Mouse (Mus musculus) neural tube, embryonic 13.5 days (tissue): ENCODE results near the gene Tff3. TPM values are rescaled to one million over a fixed set of nuclear protein-coding genes. Genes with fewer than 3 reads are reported as not detected.

Experiments used
- ATAC-seq: fragments of 200-750 bp; cut with Nextera tagmentation; 2 replicates; pipeline ENCODE4 v1.8.0; 2017; ENCODE audit warnings: low read depth, mild to moderate bottlenecking, moderate TSS enrichment, moderate library complexity
- H3K27ac ChIP-seq: fragments of 300-500 bp; sonication (generic); replicated peaks from 2 replicates; pipeline ENCODE4 v1.5.1; 2015; ENCODE audit warnings: moderate library complexity, mild to moderate bottlenecking, inconsistent platforms
- H3K27me3 ChIP-seq: fragments of 300-500 bp; sonication (generic); 2 replicates; pipeline ENCODE4 v1.6.1; 2015; ENCODE audit warnings: mild to moderate bottlenecking, inconsistent platforms
- H3K36me3 ChIP-seq: fragments of 300-500 bp; sonication (generic); 2 replicates; pipeline ENCODE4 v1.6.1; 2015; ENCODE audit warnings: mild to moderate bottlenecking, inconsistent platforms
- H3K4me1 ChIP-seq: fragments of 300-500 bp; sonication (generic); replicated peaks from 2 replicates; pipeline ENCODE4 v1.6.1; 2015; ENCODE audit warnings: inconsistent platforms
- H3K4me2 ChIP-seq: fragments of 300-500 bp; sonication (generic); 2 replicates; pipeline ENCODE4 v1.6.1; 2015; ENCODE audit warnings: inconsistent platforms, mild to moderate bottlenecking, moderate library complexity
- H3K4me3 ChIP-seq: fragments of 300-500 bp; sonication (generic); 2 replicates; pipeline ENCODE4 v1.5.1; 2015; ENCODE audit warnings: mild to moderate bottlenecking, inconsistent platforms
- H3K9ac ChIP-seq: fragments of 300-500 bp; sonication (generic); 2 replicates; pipeline ENCODE4 v1.6.1; 2015; ENCODE audit warnings: moderate library complexity, mild to moderate bottlenecking, inconsistent platforms
- H3K9me3 ChIP-seq: fragments of 300-500 bp; sonication (generic); 2 replicates; pipeline ENCODE4 v1.6.1; 2016; ENCODE audit warnings: inconsistent platforms
- WGBS: fragments of 180-500 bp; shearing (Covaris S2); methylation state at CpG from one replicate; pipeline ENCODE4 v1.1.7; 2015; 5-methylcytosine and 5-hydroxymethylcytosine counted together
- polyA plus RNA-seq: library from polyadenylated mRNA; unstranded; fragments of >200 nt; fragmentation: Nextera tagmentation; extraction: Ambion mirVana; gene quantifications from 2 replicates; pipeline ENCODE4 v1.2.1, GENCODE M21; 2015

The Tff3 gene
- polyA plus RNA-seq, 1 experiment from 2014 or later, result 2.8 TPM

GRCm38 (mm10) chr17:31119429-31119828 is 10.0 kb downstream of the Tff3 start:
- 6% methylated on average over 7 of the region's 7 CpGs for WGBS
- peaks cover 12% of the 10 kb centered on the region for H3K36me3 ChIP-seq
- ATAC-seq, result peak; percentile 66; the same call in 1 of the 2 replicates

GRCm38 (mm10) chr17:31117946-31118345 is 11.5 kb downstream of the Tff3 start:
- no peak for ATAC-seq
- no peak overlapping the region for H3K27ac ChIP-seq
- 89% methylated on average over 5 of the region's 5 CpGs for WGBS

More at GRCm38 (mm10) chr17:31119429-31119828, 10.0 kb downstream of the Tff3 start:
- Histone ChIP-seq H3K27me3 (no peaks in the 10 kb centered on the region), H3K4me1 (no peaks in the 10 kb centered on the region), H3K9me3 (peaks cover 4% of the 10 kb centered on the region; the same call in 1 of the 2 replicates), H3K4me3 (no peak overlapping the region), H3K9ac (no peak overlapping the region), H3K27ac (no peak overlapping the region), H3K4me2 (no peak overlapping the region)

DNA sequence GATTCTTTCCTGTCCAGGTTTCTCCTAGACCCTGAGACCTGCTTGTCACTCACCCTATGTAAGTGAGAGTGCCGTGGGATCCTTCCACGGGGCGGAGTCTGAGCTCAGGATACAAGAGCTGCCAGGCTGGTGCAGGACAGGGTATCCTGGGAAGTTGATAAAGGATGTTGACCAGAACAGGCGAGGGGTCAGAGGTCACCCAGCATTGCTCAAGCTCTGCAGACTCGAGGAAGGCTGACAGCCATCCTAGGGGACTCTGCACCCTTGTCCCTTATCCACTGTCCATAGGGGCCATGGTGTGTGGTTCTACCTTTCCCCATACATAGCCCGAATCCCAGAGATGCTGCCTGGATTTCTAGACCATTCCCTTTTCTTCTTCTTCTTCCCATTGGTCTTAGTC is 13.4 kb downstream of the Tff3 start:
- Histone ChIP-seq H3K27me3 (no peaks in the 10 kb centered on the region), H3K9ac (no peak overlapping the region), H3K36me3 (peaks cover 41% of the 10 kb centered on the region), H3K9me3 (no peaks in the 10 kb centered on the region), H3K4me1 (peaks cover 8% of the 10 kb centered on the region), H3K27ac (no peak overlapping the region), H3K4me2 (no peak overlapping the region), H3K4me3 (no peak overlapping the region)
- 77% methylated on average over 6 of the region's 6 CpGs for WGBS
- no peak for ATAC-seq

More at GRCm38 (mm10) chr17:31117946-31118345, 11.5 kb downstream of the Tff3 start:
- no peak overlapping the region for H3K4me2 ChIP-seq
- peaks cover 23% of the 10 kb centered on the region for H3K36me3 ChIP-seq
- H3K4me1 ChIP-seq, result peaks cover 5% of the 10 kb centered on the region
- no peaks in the 10 kb centered on the region for H3K27me3 ChIP-seq
- no peak overlapping the region for H3K4me3 ChIP-seq
- H3K9me3 ChIP-seq, result no peaks in the 10 kb centered on the region
- no peak overlapping the region for H3K9ac ChIP-seq

DNA sequence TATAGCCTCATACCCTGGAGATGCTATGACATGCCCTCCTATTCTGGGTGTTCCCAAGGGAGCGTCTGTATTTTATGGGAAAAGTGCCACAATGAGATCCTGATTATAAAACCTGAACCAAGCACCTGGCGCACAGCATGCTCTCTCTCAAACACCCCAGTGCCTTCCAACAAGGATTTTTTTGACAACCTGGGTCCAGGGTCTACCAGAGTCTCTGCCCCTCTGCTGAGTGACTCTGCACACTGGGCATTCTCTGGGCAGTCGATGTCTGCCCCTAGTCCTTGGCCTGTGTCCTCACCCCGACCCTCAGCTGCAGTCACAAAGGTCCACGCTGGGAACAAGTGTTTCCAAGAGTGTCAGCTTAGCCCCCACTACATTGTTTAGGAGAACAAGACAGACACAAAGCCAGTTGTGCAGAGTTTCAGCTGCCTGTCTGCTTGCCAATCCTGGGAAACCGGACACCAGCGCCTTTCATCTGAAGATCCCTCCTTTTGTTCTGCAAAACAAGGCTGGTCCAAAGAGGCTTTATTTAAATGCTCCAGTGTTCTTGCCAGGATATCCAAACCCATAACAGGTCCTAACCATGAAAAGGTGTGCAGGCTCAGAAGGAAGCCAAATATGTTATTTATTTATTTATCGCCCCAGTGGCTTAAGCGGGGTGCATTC is 16.1 kb downstream of the Tff3 start:
- 33% methylated on average over 9 of the region's 9 CpGs for WGBS
- Histone ChIP-seq H3K27ac (no peak overlapping the region; the same call in 1 of the 2 replicates), H3K9me3 (no peaks in the 10 kb centered on the region), H3K27me3 (no peaks in the 10 kb centered on the region), H3K9ac (no peak overlapping the region), H3K4me2 (no peak overlapping the region), H3K36me3 (peaks cover 64% of the 10 kb centered on the region), H3K4me3 (no peak overlapping the region), H3K4me1 (peaks cover 8% of the 10 kb centered on the region)
- ATAC-seq, result no peak

DNA sequence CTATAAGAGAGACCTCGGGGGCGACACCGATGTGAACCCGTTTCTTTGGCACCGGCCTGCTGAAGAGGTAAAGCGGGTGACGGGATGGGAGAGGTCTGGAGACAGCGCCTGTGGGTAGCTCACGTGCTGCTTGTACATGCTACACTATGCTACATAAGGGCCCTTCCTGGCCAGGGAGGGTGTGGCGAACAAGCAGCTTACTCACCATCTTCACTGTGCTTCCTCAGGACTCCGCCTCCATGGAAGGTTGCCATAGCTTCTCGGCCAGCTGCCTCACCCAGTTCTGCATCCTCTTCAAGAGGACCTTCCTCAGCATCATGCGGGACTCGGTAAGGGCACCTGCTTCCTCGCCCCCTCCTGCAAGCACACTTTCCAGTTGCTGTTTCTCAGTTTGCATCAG is 21.1 kb downstream of the Tff3 start:
- ATAC-seq, result no peak
- H3K27me3 ChIP-seq, result no peaks in the 10 kb centered on the region
- H3K9ac ChIP-seq, result no peak overlapping the region
- H3K4me3 ChIP-seq, result no peak overlapping the region
- H3K36me3 ChIP-seq, result peaks cover 57% of the 10 kb centered on the region
- no peak overlapping the region for H3K27ac ChIP-seq
- 92% methylated on average over 15 of the region's 15 CpGs for WGBS
- H3K4me2 ChIP-seq, result no peak overlapping the region
- H3K4me1 ChIP-seq, result peaks cover 7% of the 10 kb centered on the region
- H3K9me3 ChIP-seq, result no peaks in the 10 kb centered on the region

- no peaks in the 10 kb centered on the region for H3K4me1 ChIP-seq
- 79% methylated on average over 8 of the region's 8 CpGs for WGBS
Observed at GRCm38 (mm10) chr17:31103823-31104222, 25.6 kb downstream of the Tff3 start.

DNA sequence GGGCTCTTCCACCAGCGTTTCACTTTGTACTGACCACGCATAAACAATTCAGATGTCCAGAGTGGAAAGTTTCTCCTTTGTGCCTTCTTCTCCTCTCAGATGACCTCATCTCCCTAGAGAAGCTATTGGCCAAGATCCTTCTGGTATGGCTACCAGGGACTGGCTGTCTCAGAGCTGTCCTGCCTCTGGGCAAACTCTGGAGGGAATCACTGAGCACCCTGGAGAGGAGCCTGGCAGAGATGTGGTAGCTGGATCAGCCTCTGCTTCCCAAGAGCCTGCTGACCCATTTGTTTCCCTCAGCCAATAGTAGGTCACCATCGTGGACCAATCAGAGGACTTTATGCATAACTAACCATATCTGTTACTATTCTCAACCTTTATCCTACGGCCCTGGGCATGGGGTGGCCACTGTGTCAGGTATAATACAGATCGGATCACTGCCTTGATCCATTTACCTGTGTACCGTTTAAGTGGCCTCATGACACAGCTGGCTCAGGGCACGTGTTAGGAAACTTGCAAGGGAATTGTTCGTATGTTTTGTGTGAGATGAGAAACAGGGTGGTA is 26.4 kb downstream of the Tff3 start:
- H3K9me3 ChIP-seq, result no peaks in the 10 kb centered on the region
- no peaks in the 10 kb centered on the region for H3K27me3 ChIP-seq
- H3K36me3 ChIP-seq, result peaks cover 13% of the 10 kb centered on the region; the same call in 1 of the 2 replicates
- no peak overlapping the region for H3K27ac ChIP-seq
- no peaks in the 10 kb centered on the region for H3K4me1 ChIP-seq
- WGBS, result 91% methylated on average over 8 of the region's 8 CpGs
- ATAC-seq, result no peak
- no peak overlapping the region for H3K4me3 ChIP-seq
- H3K9ac ChIP-seq, result no peak overlapping the region
- H3K4me2 ChIP-seq, result no peak overlapping the region

More at GRCm38 (mm10) chr17:31103823-31104222, 25.6 kb downstream of the Tff3 start:
- Histone ChIP-seq H3K9me3 (no peaks in the 10 kb centered on the region), H3K9ac (no peak overlapping the region), H3K4me3 (no peak overlapping the region), H3K36me3 (peaks cover 17% of the 10 kb centered on the region), H3K27me3 (no peaks in the 10 kb centered on the region), H3K27ac (no peak overlapping the region), H3K4me2 (no peak overlapping the region)
- ATAC-seq, result no peak

GRCm38 (mm10) chr17:31098788-31099187 is 30.7 kb downstream of the Tff3 start:
- no peak for ATAC-seq
- Histone ChIP-seq H3K9ac (no peak overlapping the region), H3K4me2 (no peak overlapping the region), H3K9me3 (no peaks in the 10 kb centered on the region), H3K36me3 (peaks cover 32% of the 10 kb centered on the region), H3K27ac (no peak overlapping the region), H3K4me1 (no peaks in the 10 kb centered on the region), H3K27me3 (no peaks in the 10 kb centered on the region), H3K4me3 (no peak overlapping the region)
- 88% methylated on average over 5 of the region's 5 CpGs for WGBS

- H3K27me3 ChIP-seq, result no peaks in the 10 kb centered on the region
- peaks cover 41% of the 10 kb centered on the region for H3K36me3 ChIP-seq
- ATAC-seq, result no peak
- peaks cover 4% of the 10 kb centered on the region; the same call in 1 of the 2 replicates for H3K4me1 ChIP-seq
- H3K9ac ChIP-seq, result no peak overlapping the region
- no peak overlapping the region for H3K27ac ChIP-seq
- 95% methylated on average over 2 of the region's 2 CpGs for WGBS
- no peak overlapping the region for H3K4me3 ChIP-seq
- H3K4me2 ChIP-seq, result no peak overlapping the region
- no peaks in the 10 kb centered on the region for H3K9me3 ChIP-seq
Observed at GRCm38 (mm10) chr17:31096893-31097292, 32.6 kb downstream of the Tff3 start.

DNA sequence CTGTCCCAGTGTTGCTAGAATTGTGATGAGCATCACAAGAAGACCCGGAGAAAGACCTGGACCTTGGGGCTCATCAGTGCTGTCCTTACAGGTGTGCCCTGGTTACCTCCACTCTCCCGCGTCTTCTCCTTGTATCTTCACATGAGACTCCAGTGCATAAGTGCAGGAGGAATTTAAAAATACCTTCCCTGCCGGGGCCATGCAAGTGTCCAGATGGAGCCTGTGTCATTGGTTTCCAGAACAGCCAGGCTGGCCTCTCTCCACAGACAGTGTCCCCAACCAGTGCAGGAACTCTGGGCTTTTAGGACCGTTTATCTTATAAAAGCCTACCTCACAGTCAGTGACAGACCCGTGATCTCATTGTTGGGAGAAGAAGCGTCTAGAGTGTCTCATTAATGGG is 33.9 kb downstream of the Tff3 start:
- Histone ChIP-seq H3K4me3 (no peak overlapping the region), H3K27ac (no peak overlapping the region), H3K9ac (no peak overlapping the region), H3K27me3 (no peaks in the 10 kb centered on the region), H3K4me1 (peaks cover 16% of the 10 kb centered on the region), H3K36me3 (peaks cover 41% of the 10 kb centered on the region), H3K9me3 (no peaks in the 10 kb centered on the region), H3K4me2 (no peak overlapping the region)
- ATAC-seq, result no peak
- 81% methylated on average over 7 of the region's 7 CpGs for WGBS

GRCm38 (mm10) chr17:31094781-31095180 is 34.7 kb downstream of the Tff3 start:
- Histone ChIP-seq H3K27me3 (no peaks in the 10 kb centered on the region), H3K4me2 (no peak overlapping the region), H3K9me3 (no peaks in the 10 kb centered on the region), H3K4me3 (no peak overlapping the region), H3K9ac (no peak overlapping the region), H3K27ac (no peak overlapping the region), H3K36me3 (peaks cover 41% of the 10 kb centered on the region), H3K4me1 (peaks cover 24% of the 10 kb centered on the region)
- no peak for ATAC-seq
- 52% methylated on average over 5 of the region's 5 CpGs for WGBS

DNA sequence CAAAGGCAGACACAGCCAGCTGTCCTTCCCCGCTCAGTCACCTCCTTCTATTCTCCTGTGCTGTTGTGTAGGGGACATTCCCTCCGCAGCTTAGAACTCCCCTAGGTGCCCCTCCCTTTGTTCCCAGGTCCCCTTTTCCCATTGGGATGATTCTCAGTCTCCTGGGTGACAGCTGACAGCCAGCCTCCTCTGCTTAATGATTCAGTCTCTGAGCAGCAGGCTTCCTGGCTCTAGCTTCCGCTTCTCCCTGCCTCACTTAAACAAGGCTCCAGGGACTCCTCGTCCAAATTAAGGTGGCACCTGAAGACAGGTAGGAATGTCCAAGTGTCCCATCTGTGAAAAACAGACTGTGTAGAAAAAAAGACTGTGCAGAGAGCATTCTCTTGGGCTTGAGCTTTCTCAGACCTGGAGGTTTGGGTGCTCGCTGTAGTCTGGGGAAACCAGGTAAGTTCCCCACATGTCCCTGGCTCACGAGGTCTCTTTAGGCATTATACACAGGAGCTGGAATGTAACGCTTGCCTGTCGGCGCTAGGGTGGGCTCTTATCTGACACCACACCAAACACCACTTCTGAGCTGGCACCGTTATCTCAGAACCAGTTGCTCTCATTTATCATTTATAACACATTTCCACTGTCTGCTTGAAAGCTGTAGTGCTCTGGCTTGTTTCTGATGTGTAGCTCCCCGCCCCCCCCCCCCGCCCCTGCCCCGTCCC is 38.3 kb downstream of the Tff3 start:
- H3K27me3 ChIP-seq, result no peaks in the 10 kb centered on the region
- H3K9me3 ChIP-seq, result no peaks in the 10 kb centered on the region
- no peak overlapping the region for H3K4me2 ChIP-seq
- H3K4me1 ChIP-seq, result peaks cover 44% of the 10 kb centered on the region
- 45% methylated on average over 13 of the region's 13 CpGs for WGBS
- H3K27ac ChIP-seq, result peak overlapping the region; percentile 52
- H3K9ac ChIP-seq, result no peak overlapping the region
- H3K36me3 ChIP-seq, result peaks cover 18% of the 10 kb centered on the region
- no peak overlapping the region for H3K4me3 ChIP-seq
- ATAC-seq, result no peak
